Mouse (Mus musculus): ENCODE measurements around the gene Tctex1d1. TPM values are rescaled to one million over a fixed set of nuclear protein-coding genes. Genes with fewer than 3 reads are reported as not detected.

The Tctex1d1 gene
- total and polyA plus RNA-seq, 3 experiments: not detected

GRCm38 (mm10) chr4:103011823-103012222 lies 33.4 kb downstream of the Tctex1d1 start:
- Histone ChIP-seq H3K27me3 (ENCODE audit: control insufficient read depth in 1 of 2, insufficient read depth in 2 of 2, low read length in 2 of 2) (no peaks in the 10 kb centered on the region; a peak in 1 of 4 replicates), H3K4me1 (ENCODE audit: control insufficient read depth in 1 of 2, insufficient read depth in 2 of 2, low read length in 2 of 2) (no peaks in the 10 kb centered on the region), H3K36me3 (ENCODE audit: control insufficient read depth in 1 of 2, insufficient read depth in 2 of 2, low read length in 2 of 2) (no peaks in the 10 kb centered on the region), H3K9ac (ENCODE audit: control insufficient read depth, low read depth, low read length, poor library complexity, severe bottlenecking) (no peak overlapping the region), H3K27ac (ENCODE audit: control insufficient read depth, low read depth, low read length) (no peak overlapping the region), H3K4me3 (ENCODE audit: control insufficient read depth in 1 of 2, insufficient read depth in 1 of 2, low read depth in 2 of 2, low read length in 2 of 2) (no peak overlapping the region), H3K9me3 (replicated peaks; ENCODE audit: insufficient read depth, low read length) (no peaks in the 10 kb centered on the region), H3K79me2 (ENCODE audit: control insufficient read depth, insufficient read depth, low read length, poor library complexity) (no peaks in the 10 kb centered on the region)
- TF ChIP-seq USF1 (IDR thresholded peaks at IDR 0.05; ENCODE audit: low read depth, low read length) (no peak), ETS1 (IDR thresholded peaks at IDR 0.05; ENCODE audit: low read depth, low read length) (no peak)
- DNase-seq (ENCODE audit: low read depth, low spot score): no peak

GRCm38 (mm10) chr4:103013490-103013889 lies 35.1 kb downstream of the Tctex1d1 start:
- Histone ChIP-seq H3K36me3 (ENCODE audit: control insufficient read depth in 1 of 2, insufficient read depth in 2 of 2, low read length in 2 of 2) (no peaks in the 10 kb centered on the region), H3K27me3 (ENCODE audit: control insufficient read depth in 1 of 2, insufficient read depth in 2 of 2, low read length in 2 of 2) (no peaks in the 10 kb centered on the region; a peak in 1 of 4 replicates), H3K9me3 (replicated peaks; ENCODE audit: insufficient read depth, low read length) (no peaks in the 10 kb centered on the region), H3K27ac (ENCODE audit: control insufficient read depth, low read depth, low read length) (no peak overlapping the region), H3K4me3 (ENCODE audit: control insufficient read depth in 1 of 2, insufficient read depth in 1 of 2, low read depth in 2 of 2, low read length in 2 of 2) (no peak overlapping the region), H3K9ac (ENCODE audit: control insufficient read depth, low read depth, low read length, poor library complexity, severe bottlenecking) (no peak overlapping the region), H3K4me1 (ENCODE audit: control insufficient read depth in 1 of 2, insufficient read depth in 2 of 2, low read length in 2 of 2) (no peaks in the 10 kb centered on the region), H3K79me2 (ENCODE audit: control insufficient read depth, insufficient read depth, low read length, poor library complexity) (no peaks in the 10 kb centered on the region)
- TF ChIP-seq UBTF (IDR thresholded peaks at IDR 0.05; ENCODE audit: borderline replicate concordance, insufficient read depth, low read depth, low read length): no peak
- TF ChIP-seq CHD1 (IDR thresholded peaks at IDR 0.05; ENCODE audit: low read depth, low read length): no peak
- no peak for TF ChIP-seq ELF1 (IDR thresholded peaks at IDR 0.05; ENCODE audit: low read depth, low read length)
- no peak for TF ChIP-seq POLR2AphosphoS2 (IDR thresholded peaks at IDR 0.05; ENCODE audit: low read length)
- TF ChIP-seq USF1 (IDR thresholded peaks at IDR 0.05; ENCODE audit: low read depth, low read length): no peak
- no peak for TF ChIP-seq ZNF384 (IDR thresholded peaks at IDR 0.05; ENCODE audit: low read depth, low read length)
- no peak for TF ChIP-seq GATA1 (IDR thresholded peaks at IDR 0.05; ENCODE audit: low read depth, low read length)
- no peak for TF ChIP-seq MYB (IDR thresholded peaks at IDR 0.05; ENCODE audit: low read depth, low read length)
- TF ChIP-seq EP300 (IDR thresholded peaks at IDR 0.05; ENCODE audit: low read depth in 1 of 2, low read length in 2 of 2): no peak
- no peak for TF ChIP-seq NELFE (IDR thresholded peaks at IDR 0.05; ENCODE audit: low read depth, low read length)
- no peak for TF ChIP-seq MAX (IDR thresholded peaks at IDR 0.05; ENCODE audit: low read length)
- no peak for TF ChIP-seq MXI1 (IDR thresholded peaks at IDR 0.05; ENCODE audit: low read depth, low read length)
- no peak for TF ChIP-seq SIN3A (IDR thresholded peaks at IDR 0.05; ENCODE audit: low read length)
- no peak for TF ChIP-seq MAZ (IDR thresholded peaks at IDR 0.05; ENCODE audit: low read depth, low read length)
- TF ChIP-seq E2F4 (IDR thresholded peaks at IDR 0.05; ENCODE audit: borderline replicate concordance, low read depth, low read length): no peak
- TF ChIP-seq CTCF (IDR thresholded peaks at IDR 0.05 in 2 of 3, conservative IDR thresholded peaks at IDR 0.05 in 1 of 3; ENCODE audit: control insufficient read depth in 1 of 3, insufficient read depth in 1 of 3, low read depth in 2 of 3, low read length in 3 of 3, poor library complexity in 1 of 3, severe bottlenecking in 1 of 3): no peak
- TF ChIP-seq TCF12 (IDR thresholded peaks at IDR 0.05; ENCODE audit: low read depth, low read length): no peak
- DNase-seq (ENCODE audit: low read depth, low spot score): no peak
